Comparison of ENCODE assay signal across 8 mouse cellular contexts in the genomic region with DNA sequence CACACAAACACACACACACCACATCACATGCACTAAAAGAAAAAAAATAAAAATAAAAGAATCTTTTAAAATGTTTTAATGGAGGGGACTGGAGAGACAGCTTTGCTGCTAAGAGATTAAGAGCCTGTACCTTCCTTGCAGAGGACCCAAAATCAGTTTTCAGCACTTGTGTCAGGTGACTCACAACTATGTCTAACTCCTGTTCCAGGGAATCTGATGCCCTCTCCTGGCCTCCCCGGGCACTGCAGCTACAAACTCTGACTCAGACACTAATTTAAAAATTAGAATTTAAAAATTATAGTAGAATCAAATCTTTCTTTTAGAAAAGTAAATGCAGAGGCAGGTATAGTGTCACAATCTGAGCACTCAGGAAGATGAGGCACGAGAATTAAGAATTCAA. TPM values are rescaled to one million over a fixed set of nuclear protein-coding genes. Genes with fewer than 3 reads are reported as not detected.
A peak's percentile ranks its signal among the peaks of the same experiment; 100 is the strongest.
DNase-seq lines count a peak whose midpoint lies in the region; ATAC-seq and TF ChIP-seq lines count a peak whose summit lies in the region.

No protein-coding gene starts in this region.

- H3K27ac ChIP-seq in liver, adult 2 months (replicated peaks; ENCODE audit: insufficient read depth, low read depth, low read length), result no peak overlapping the region
- H3K27ac ChIP-seq in liver, embryonic 11.5 days (ENCODE audit: low read depth, low read length), result no peak overlapping the region

- no peak for ATAC-seq in liver, embryonic 11.5 days (replicated peaks; ENCODE audit: low FRiP score)

- DNase-seq in cerebellum, postnatal 10 days, result peak; percentile 40 to 62
- no peak for DNase-seq in cerebellum, adult 9-11 months
- DNase-seq in liver, adult 2 months (ENCODE audit: extremely low read depth, low read depth, low spot score), result no peak
- no peak for DNase-seq in liver, embryonic 11.5 days (ENCODE audit: low spot score)
- DNase-seq in adrenal gland, postnatal 10 days, result peak; percentile 51
- DNase-seq in lung, adult 2 months, result peak; percentile 15
- no peak for DNase-seq in frontal cortex, postnatal 36 days (ENCODE audit: low spot score in 2 of 2)
- DNase-seq in MN1 (ENCODE audit: low spot score), result no peak

- H3K36me3 ChIP-seq in liver, adult 2 months (ENCODE audit: control insufficient read depth, insufficient read depth, low read length), result peaks cover 11% of the 10 kb centered on the region
- peaks cover 2% of the 10 kb centered on the region; the same call in 1 of the 2 replicates for H3K36me3 ChIP-seq in liver, embryonic 11.5 days (ENCODE audit: control insufficient read depth, insufficient read depth, low read length)

- no peak overlapping the region for H3K4me3 ChIP-seq in liver, adult 2 months (ENCODE audit: insufficient read depth, low read depth, low read length)
- no peak overlapping the region for H3K4me3 ChIP-seq in liver, embryonic 11.5 days (ENCODE audit: low read depth, low read length)
- no peak overlapping the region for H3K4me3 ChIP-seq in lung, adult 2 months (replicated peaks; ENCODE audit: extremely low read depth, low read depth, low read length)

- no peaks in the 10 kb centered on the region; the same call in 1 of the 2 replicates for H3K27me3 ChIP-seq in liver, adult 2 months (ENCODE audit: control insufficient read depth, insufficient read depth, low read length)
- no peaks in the 10 kb centered on the region for H3K27me3 ChIP-seq in liver, embryonic 11.5 days (replicated peaks; ENCODE audit: control insufficient read depth, insufficient read depth, low read length)

- H3K9ac ChIP-seq in liver, adult 2 months (ENCODE audit: low read depth, low read length), result no peak overlapping the region
- no peak overlapping the region for H3K9ac ChIP-seq in liver, embryonic 11.5 days (ENCODE audit: low read depth, low read length)

- H3K9me3 ChIP-seq in liver, embryonic 11.5 days (ENCODE audit: control insufficient read depth, low read length), result no peaks in the 10 kb centered on the region

- H3K4me2 ChIP-seq in liver, embryonic 11.5 days, result no peak overlapping the region

- no peaks in the 10 kb centered on the region; the same call in 1 of the 2 replicates for H3K79me2 ChIP-seq in liver, adult 2 months (ENCODE audit: control insufficient read depth, insufficient read depth, low read length)

- WGBS in liver, adult 2 months, result 97% methylated on average over 2 of the region's 2 CpGs
- 69% methylated on average over 2 of the region's 2 CpGs for WGBS in liver, embryonic 11.5 days
- WGBS in lung, adult 2 months, result 99% methylated on average over 2 of the region's 2 CpGs

- H3K4me1 ChIP-seq in liver, adult 2 months (ENCODE audit: control insufficient read depth, insufficient read depth, low read length), result no peaks in the 10 kb centered on the region
- H3K4me1 ChIP-seq in liver, embryonic 11.5 days (replicated peaks; ENCODE audit: control insufficient read depth, insufficient read depth, low read length), result no peaks in the 10 kb centered on the region
- no peaks in the 10 kb centered on the region for H3K4me1 ChIP-seq in lung, adult 2 months (ENCODE audit: control insufficient read depth, insufficient read depth, low read length)

- peak; percentile 62 for TF ChIP-seq CTCF in liver, adult 2 months (IDR thresholded peaks at IDR 0.05; ENCODE audit: low read depth, low read length)
- TF ChIP-seq CTCF in lung, adult 2 months (IDR thresholded peaks at IDR 0.05; ENCODE audit: insufficient read depth, low read length), result peak; percentile 55

- no peak for TF ChIP-seq POLR2A in liver, adult 2 months (IDR thresholded peaks at IDR 0.05; ENCODE audit: extremely low read depth, insufficient read depth, low read length)
- TF ChIP-seq POLR2A in lung, adult 2 months (IDR thresholded peaks at IDR 0.05; ENCODE audit: borderline replicate concordance, extremely low read depth, low read depth, low read length), result no peak

RNA-seq across cellular contexts. Expression of a gene that starts 51.8 kb away (rescaled TPM):
- 95.5 and 97.7 TPM in 2 replicates for total RNA-seq in liver, adult 2 months (2014; rRNA removed)
- polyA plus RNA-seq in liver, adult 2 months (2012; rRNA removed), result 164 and 196 TPM in 2 replicates
- 26.3 and 29.3 TPM in 2 replicates for polyA plus RNA-seq in liver, embryonic 11.5 days (2014; fragmentation: Nextera tagmentation; extraction: Ambion mirVana)
- total RNA-seq in adrenal gland, postnatal 10 days (2021), result 100 to 1,000 TPM; 115 to 130 TPM
- 42.8 and 47.4 TPM in 2 replicates for polyA plus RNA-seq in lung, adult 2 months (2012; rRNA removed)

RNA-seq across cellular contexts. Expression of a gene that starts 52.0 kb away (rescaled TPM):
- total RNA-seq in liver, adult 2 months (2014; rRNA removed), result 0.37 and 0.74 TPM in 2 replicates
- 0.88 and 1.7 TPM in 2 replicates for polyA plus RNA-seq in liver, adult 2 months (2012; rRNA removed)
- 4.2 and 5.4 TPM in 2 replicates for polyA plus RNA-seq in liver, embryonic 11.5 days (2014; fragmentation: Nextera tagmentation; extraction: Ambion mirVana)
- 1 to 10 TPM; 1.7 to 2.2 TPM for total RNA-seq in adrenal gland, postnatal 10 days (2021)
- 15.9 and 18.5 TPM in 2 replicates for polyA plus RNA-seq in lung, adult 2 months (2012; rRNA removed)

RNA-seq across cellular contexts. Expression of a gene that starts 59.7 kb away (rescaled TPM):
- total RNA-seq in liver, adult 2 months (2014; rRNA removed), result 1.3 and 2.0 TPM in 2 replicates
- 3.3 and 5.6 TPM in 2 replicates for polyA plus RNA-seq in liver, adult 2 months (2012; rRNA removed)
- 0.81 and 1.7 TPM in 2 replicates for polyA plus RNA-seq in liver, embryonic 11.5 days (2014; fragmentation: Nextera tagmentation; extraction: Ambion mirVana)
- total RNA-seq in adrenal gland, postnatal 10 days (2021), result 1 to 10 TPM; 7.6 to 9.4 TPM
- polyA plus RNA-seq in lung, adult 2 months (2012; rRNA removed), result 3.2 and 3.3 TPM in 2 replicates

Comparison
In these comparisons a context has a peak if more than half of its experiments do, and no peak if none do; other contexts are left out.
1. DNase-seq: peak in cerebellum, postnatal 10 days (2 of 2), adrenal gland, postnatal 10 days (single experiment) and lung, adult 2 months (single experiment); none in cerebellum, adult 9-11 months (single experiment), liver, adult 2 months (single experiment), liver, embryonic 11.5 days (single experiment), frontal cortex, postnatal 36 days (0 of 2) and MN1 (single experiment).